Mouse (Mus musculus) kidney, postnatal 25 days (tissue): ENCODE data around the gene Izumo1.
"Not testable (repeated sequence)": the region's sequence is repeated elsewhere in the genome, so short reads cannot be mapped to it uniquely, and the experiment has no call there.

Source experiments
- DNase-seq, 2 experiments: peaks; one replicate each; pipeline ENCODE4 v3.0.0; 2021; ENCODE audit warnings: mixed read lengths in 2 of 2

The Izumo1 gene

GRCm38 (mm10) chr7:45642503-45643255, 21.1 kb downstream of the Izumo1 start:
- DNase-seq, result no peak

- peak; percentile 90 to 96 for DNase-seq
Observed at GRCm38 (mm10) chr7:45643441-45644178, 22.0 kb downstream of the Izumo1 start.

- DNase-seq, result peak in 1 of 2 experiments; percentile 68
Observed at GRCm38 (mm10) chr7:45644183-45644582, 22.6 kb downstream of the Izumo1 start.

GRCm38 (mm10) chr7:45644872-45645590, 23.4 kb downstream of the Izumo1 start:
- no peak for DNase-seq

DNA sequence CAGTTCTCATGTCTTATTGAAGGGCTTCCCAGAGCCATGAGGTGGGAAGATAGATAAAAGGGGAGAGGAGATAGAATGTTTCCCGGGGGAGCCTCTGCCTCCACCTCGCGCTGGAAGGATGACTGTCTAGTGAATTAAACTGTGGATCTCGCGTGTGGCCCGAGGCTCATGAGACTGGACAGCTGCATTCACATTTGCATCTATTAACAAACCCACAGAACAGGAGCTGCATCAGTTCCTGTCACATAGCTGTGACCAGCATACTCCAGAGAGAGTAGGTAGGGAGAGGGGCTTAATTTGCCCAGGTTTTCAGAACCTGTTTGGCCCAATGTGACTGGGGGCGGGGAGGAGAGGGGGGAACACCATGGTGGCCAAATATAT, 24.0 kb downstream of the Izumo1 start:
- no peak for DNase-seq

GRCm38 (mm10) chr7:45646671-45647070, 25.1 kb downstream of the Izumo1 start:
- no peak for DNase-seq

GRCm38 (mm10) chr7:45649351-45649750, 27.7 kb downstream of the Izumo1 start:
- DNase-seq, result no peak

GRCm38 (mm10) chr7:45650484-45650883, 28.9 kb downstream of the Izumo1 start:
- DNase-seq, result not testable (repeated sequence)

GRCm38 (mm10) chr7:45654424-45655047, 32.9 kb downstream of the Izumo1 start:
- no peak for DNase-seq

DNA sequence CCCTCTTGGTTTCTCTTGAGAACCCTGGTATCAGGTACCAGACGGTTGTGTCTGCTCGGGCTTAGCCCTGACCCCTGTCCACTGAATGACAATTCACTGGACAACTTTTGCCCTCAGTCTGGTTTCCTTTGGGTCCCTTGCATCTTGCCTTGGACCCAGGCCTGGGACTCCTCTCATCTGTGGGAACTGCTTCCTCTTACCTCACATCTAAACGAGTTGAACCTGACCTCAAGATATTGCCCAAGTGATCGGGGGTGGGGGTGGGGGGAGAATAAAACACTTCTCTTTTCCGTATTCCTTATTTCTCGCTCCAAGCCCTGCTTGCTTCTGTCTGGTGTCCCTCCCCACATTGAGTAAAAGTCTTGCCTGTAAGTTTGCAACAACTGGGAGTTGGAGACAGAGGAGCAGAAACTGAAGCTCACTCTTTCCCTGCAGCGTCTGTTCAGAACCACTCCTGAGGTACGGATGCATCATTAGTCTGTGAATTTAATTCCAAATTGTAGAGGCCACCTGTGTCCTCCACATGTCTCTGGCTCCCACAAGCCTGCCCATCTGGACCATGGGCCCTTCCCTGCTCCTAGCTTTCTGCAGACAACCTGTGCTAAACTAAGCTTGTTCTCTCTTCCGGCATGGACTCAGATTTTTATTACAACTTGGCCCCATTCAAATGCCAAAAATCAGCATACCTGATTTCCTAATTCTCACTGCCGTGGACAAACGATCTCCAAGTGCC, 39.3 kb downstream of the Izumo1 start:
- DNase-seq, result no peak

DNA sequence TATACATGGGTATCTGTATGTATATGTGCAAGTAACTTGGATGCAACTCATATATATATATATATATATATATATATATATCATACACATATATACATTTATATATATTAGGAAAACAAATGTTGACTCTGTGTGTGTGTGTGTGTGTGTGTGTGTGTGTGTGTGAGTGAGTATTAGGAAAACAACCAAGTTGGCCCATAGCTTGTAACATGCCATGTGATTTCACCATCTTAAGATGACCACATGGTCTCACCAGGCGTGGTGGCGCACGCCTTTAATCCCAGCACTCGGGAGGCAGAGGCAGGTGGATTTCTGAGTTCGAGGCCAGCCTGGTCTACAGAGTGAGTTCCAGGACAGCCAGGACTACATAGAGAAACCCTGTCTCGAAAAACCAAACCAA, 40.1 kb downstream of the Izumo1 start:
- not testable (repeated sequence) for DNase-seq

DNA sequence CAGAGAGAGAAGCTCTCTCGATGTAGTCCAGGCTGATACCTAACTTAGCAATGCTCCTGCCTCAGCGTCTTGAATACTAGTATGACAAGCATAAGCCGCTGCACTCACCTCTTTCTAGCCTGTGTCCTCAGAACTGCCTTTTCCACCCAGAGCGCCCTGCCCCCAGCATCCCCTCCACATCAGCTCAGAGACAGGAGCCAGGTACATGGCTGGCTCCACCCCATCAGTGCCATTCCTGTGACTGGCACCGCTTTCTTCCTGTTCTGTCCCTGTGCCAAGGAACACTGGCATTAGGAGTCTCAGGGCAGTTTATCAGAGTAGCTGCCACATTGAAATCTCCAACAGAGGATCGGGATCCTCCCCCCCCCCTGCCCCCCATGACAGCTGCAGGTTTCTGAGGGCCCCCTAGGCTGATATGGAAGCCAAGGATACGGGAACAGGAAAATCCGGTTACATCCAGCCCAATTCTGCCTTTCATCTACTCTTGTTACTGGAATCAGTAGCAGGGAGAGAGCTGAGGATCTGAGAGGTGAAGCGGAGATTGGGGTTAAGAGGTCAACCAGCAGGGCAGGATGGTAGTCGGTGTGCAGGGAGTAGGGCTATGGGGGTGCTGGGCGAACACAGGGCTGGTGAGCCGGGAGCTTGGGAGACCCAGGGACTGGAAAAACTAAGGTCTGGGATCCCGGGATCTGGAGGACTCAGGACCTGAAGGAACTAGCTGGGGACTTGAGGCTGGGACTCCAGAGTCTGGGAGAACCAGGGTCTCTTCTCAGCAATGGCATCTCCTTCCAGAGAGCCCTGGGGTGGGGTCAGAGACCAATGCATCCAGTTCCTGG, 43.9 kb downstream of the Izumo1 start:
- no peak for DNase-seq

DNA sequence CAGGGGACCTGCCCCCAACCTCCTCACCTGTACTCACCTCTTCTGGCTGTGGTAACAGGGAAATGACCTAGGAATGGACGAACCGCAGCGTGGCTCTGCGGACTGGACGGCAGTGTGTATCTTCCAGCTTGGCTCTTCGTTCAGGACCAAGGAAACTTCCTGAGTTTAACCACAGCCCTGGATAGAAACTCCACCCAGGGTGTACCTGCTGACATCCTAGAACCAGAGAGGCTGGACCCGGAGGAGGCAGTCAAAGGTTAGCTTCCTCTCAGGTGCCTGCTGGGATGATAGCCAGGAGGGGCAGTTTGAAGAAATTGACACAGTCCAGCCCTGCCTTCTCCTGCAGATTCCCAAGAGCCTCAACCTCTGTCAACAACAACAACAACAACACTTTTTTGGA, 44.5 kb downstream of the Izumo1 start, which contains the start of gene Fut2:
TSS of gene Fut2 (minus strand) at position 234 of the 400 bp plus-strand sequence.
- DNase-seq, result no peak

DNA sequence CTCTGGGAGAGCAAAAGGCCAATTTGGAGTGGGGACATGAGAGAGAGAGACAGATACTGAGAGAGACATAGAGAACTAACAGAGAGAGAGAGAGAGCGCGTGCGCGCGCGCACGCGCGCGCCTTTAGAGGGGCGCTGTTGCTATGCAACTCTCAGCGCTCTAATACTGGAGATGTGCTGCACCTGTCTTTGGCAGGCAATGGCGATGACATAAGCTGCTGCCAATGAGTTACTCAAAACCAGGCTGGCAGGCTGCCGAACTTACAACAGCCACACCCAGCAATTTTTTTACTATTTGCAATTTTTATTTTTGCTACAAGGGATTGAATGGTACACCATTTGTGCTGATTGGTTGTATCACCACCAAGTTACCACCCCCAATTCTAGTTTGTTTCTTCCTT, 46.1 kb downstream of the Izumo1 start:
- DNase-seq, result no peak

DNA sequence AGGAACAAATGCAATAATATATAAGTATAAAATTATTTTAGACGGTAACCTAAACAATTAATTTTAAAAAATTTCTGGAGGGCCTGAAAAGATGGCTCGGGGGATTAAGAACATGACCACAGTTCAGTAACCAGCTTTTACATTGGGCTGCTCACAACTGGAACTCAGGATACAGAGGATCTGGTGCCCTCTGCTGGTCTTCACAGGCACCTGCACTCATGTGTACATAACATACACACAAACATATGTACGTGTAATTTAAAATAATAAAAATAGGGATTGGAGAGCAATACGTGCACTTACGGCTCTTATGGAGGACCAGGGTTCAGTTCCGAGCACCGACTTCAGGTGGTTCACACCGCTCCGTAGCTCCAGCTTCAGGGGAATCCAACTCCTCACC, 47.3 kb downstream of the Izumo1 start:
- no peak for DNase-seq

DNA sequence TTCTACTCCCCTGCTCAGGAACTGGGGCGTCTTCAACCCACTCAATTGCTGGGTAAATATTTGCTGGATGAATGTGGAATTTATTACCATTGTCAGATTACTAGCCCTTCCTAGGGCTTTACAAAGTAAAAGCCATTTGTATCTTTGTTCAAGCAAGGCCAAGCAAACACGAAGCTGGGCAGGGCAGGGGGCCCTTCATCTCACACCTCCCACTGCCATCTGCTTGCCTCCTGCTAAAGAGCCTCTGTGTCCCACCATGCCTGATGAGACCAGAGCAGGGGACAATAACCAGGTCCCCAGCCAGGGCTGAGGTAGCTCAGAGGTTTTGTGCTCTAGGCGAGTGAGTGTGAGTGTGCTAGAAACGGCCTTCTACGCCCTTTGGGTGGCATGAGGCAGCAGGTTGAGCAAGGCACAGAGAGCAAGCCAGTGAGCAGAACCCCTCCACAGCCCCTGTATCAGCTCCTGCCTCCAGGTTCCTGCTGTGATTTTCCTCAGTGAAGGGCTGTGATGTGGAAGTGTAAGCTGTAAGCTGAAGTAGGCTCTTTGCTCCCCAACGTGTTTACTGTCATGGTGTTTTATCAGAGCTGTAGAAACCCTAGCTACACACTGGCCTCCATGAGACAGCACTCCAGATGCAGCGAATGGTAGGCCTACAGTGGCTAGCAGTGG, 56.1 kb downstream of the Izumo1 start:
- no peak for DNase-seq
